Mouse (Mus musculus): ENCODE data around the gene Jak1.

The Jak1 gene

GRCm38 (mm10) chr4:101264741-101265513 is at the start of gene Jak1:
Gene Jak1 (minus strand): TSS chr4:101265282.
- peaks cover 33% of the 10 kb centered on the region for H3K27me3 ChIP-seq (ENCODE audit: insufficient read depth, low read length)

DNA sequence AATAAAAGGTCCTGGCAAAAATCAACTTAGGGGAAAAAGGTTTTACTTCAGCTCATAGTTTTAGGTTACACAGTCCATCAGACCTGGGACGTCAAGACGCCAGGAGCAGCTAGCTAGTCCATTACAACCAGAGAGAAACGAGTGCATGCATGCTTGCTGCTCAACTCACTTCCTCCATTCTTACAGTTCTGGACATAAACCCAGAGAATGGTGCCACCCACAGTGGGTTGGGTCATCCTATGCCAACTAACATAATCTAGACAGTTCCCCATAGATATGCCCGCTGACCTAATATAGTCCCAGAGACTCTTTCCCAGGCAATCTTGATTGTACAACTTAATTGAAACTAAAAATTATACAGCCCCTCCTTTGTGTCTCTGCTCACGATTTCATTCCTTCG is 47.0 kb upstream of the Jak1 start:
- no peaks in the 10 kb centered on the region for H3K9me3 ChIP-seq (ENCODE audit: low read length)
- no peak overlapping the region for H3K4me3 ChIP-seq (replicated peaks; ENCODE audit: low read length)
- no peaks in the 10 kb centered on the region for H3K36me3 ChIP-seq (ENCODE audit: insufficient read depth, low read length)
- no peaks in the 10 kb centered on the region for H3K4me1 ChIP-seq (replicated peaks; ENCODE audit: low read depth, low read length)
- peaks cover 25% of the 10 kb centered on the region for H3K27me3 ChIP-seq (ENCODE audit: insufficient read depth, low read length)
- TF ChIP-seq CTCF (conservative IDR thresholded peaks at IDR 0.05; ENCODE audit: low read length) (no peak), POU5F1 (IDR thresholded peaks at IDR 0.05; ENCODE audit: borderline replicate concordance, low read length) (no peak), NANOG (IDR thresholded peaks at IDR 0.05; ENCODE audit: borderline replicate concordance, low read length) (no peak)

More at GRCm38 (mm10) chr4:101264741-101265513, at the start of gene Jak1:
- Histone ChIP-seq H3K4me3 (replicated peaks; ENCODE audit: low read length) (peak within 1 kb of the TSS; percentile 98), H3K36me3 (ENCODE audit: insufficient read depth, low read length) (no peaks in the 10 kb centered on the region), H3K9me3 (ENCODE audit: low read length) (no peaks in the 10 kb centered on the region), H3K4me1 (replicated peaks; ENCODE audit: low read depth, low read length) (peaks cover 12% of the 10 kb centered on the region)
- TF ChIP-seq CTCF (conservative IDR thresholded peaks at IDR 0.05; ENCODE audit: low read length) (no peak), POU5F1 (IDR thresholded peaks at IDR 0.05; ENCODE audit: borderline replicate concordance, low read length) (no peak), NANOG (IDR thresholded peaks at IDR 0.05; ENCODE audit: borderline replicate concordance, low read length) (no peak)

- Histone ChIP-seq H3K27me3 (ENCODE audit: insufficient read depth, low read length) (peaks cover 15% of the 10 kb centered on the region), H3K36me3 (ENCODE audit: insufficient read depth, low read length) (no peaks in the 10 kb centered on the region), H3K4me1 (replicated peaks; ENCODE audit: low read depth, low read length) (no peaks in the 10 kb centered on the region), H3K4me3 (replicated peaks; ENCODE audit: low read length) (no peak overlapping the region), H3K9me3 (ENCODE audit: low read length) (no peaks in the 10 kb centered on the region)
- TF ChIP-seq CTCF (conservative IDR thresholded peaks at IDR 0.05; ENCODE audit: low read length) (no peak), NANOG (IDR thresholded peaks at IDR 0.05; ENCODE audit: borderline replicate concordance, low read length) (no peak), POU5F1 (IDR thresholded peaks at IDR 0.05; ENCODE audit: borderline replicate concordance, low read length) (no peak)
Measured at GRCm38 (mm10) chr4:101308166-101308565, 43.1 kb upstream of the Jak1 start.

DNA sequence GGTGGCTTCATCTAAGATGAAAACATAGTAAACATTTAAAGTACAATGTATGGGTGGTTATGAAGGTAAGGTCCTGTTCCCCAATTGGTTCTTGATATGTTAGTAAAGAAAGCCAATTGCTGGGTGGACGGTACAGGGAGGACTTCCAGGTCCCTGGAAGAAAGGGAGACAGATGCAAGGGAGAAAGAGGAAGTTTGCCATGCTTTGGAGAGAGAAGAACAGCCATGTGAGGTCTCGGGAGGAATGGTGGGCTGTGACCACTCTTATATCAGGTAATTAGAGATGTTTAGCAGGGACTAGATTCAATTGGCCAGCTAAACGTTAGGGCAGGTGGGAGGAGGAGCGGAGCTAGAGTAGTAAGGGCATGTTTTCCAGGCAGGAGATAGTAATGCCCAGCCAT is 42.2 kb upstream of the Jak1 start:
- Histone ChIP-seq H3K36me3 (ENCODE audit: insufficient read depth, low read length) (no peaks in the 10 kb centered on the region), H3K4me1 (replicated peaks; ENCODE audit: low read depth, low read length) (no peaks in the 10 kb centered on the region), H3K27me3 (ENCODE audit: insufficient read depth, low read length) (peaks cover 9% of the 10 kb centered on the region), H3K9me3 (ENCODE audit: low read length) (no peaks in the 10 kb centered on the region), H3K4me3 (replicated peaks; ENCODE audit: low read length) (no peak overlapping the region)
- TF ChIP-seq NANOG (IDR thresholded peaks at IDR 0.05; ENCODE audit: borderline replicate concordance, low read length) (no peak), CTCF (conservative IDR thresholded peaks at IDR 0.05; ENCODE audit: low read length) (no peak), POU5F1 (IDR thresholded peaks at IDR 0.05; ENCODE audit: borderline replicate concordance, low read length) (no peak)

- TF ChIP-seq POU5F1 (IDR thresholded peaks at IDR 0.05; ENCODE audit: borderline replicate concordance, low read length) = no peak
- TF ChIP-seq CTCF (conservative IDR thresholded peaks at IDR 0.05; ENCODE audit: low read length) = no peak
- no peak for TF ChIP-seq NANOG (IDR thresholded peaks at IDR 0.05; ENCODE audit: borderline replicate concordance, low read length)
- no peaks in the 10 kb centered on the region for H3K27me3 ChIP-seq (ENCODE audit: insufficient read depth, low read length)
- H3K9me3 ChIP-seq (ENCODE audit: low read length) = no peaks in the 10 kb centered on the region
Measured at GRCm38 (mm10) chr4:101306132-101306915, 41.2 kb upstream of the Jak1 start.

GRCm38 (mm10) chr4:101305126-101305525 is 40.0 kb upstream of the Jak1 start:
- H3K36me3 ChIP-seq (ENCODE audit: insufficient read depth, low read length) = no peaks in the 10 kb centered on the region
- no peaks in the 10 kb centered on the region for H3K27me3 ChIP-seq (ENCODE audit: insufficient read depth, low read length)
- TF ChIP-seq CTCF (conservative IDR thresholded peaks at IDR 0.05; ENCODE audit: low read length) (no peak), NANOG (IDR thresholded peaks at IDR 0.05; ENCODE audit: borderline replicate concordance, low read length) (no peak), POU5F1 (IDR thresholded peaks at IDR 0.05; ENCODE audit: borderline replicate concordance, low read length) (no peak)
- no peaks in the 10 kb centered on the region for H3K9me3 ChIP-seq (ENCODE audit: low read length)
- peaks cover 17% of the 10 kb centered on the region for H3K4me1 ChIP-seq (replicated peaks; ENCODE audit: low read depth, low read length)
- H3K4me3 ChIP-seq (replicated peaks; ENCODE audit: low read length) = no peak overlapping the region

More at GRCm38 (mm10) chr4:101306132-101306915, 41.2 kb upstream of the Jak1 start:
- H3K4me1 ChIP-seq (replicated peaks; ENCODE audit: low read depth, low read length) = peaks cover 5% of the 10 kb centered on the region; the same call in 1 of the 2 replicates
- no peak overlapping the region for H3K4me3 ChIP-seq (replicated peaks; ENCODE audit: low read length)
- H3K36me3 ChIP-seq (ENCODE audit: insufficient read depth, low read length) = no peaks in the 10 kb centered on the region

- Histone ChIP-seq H3K4me1 (replicated peaks; ENCODE audit: low read depth, low read length) (peaks cover 20% of the 10 kb centered on the region), H3K27me3 (ENCODE audit: insufficient read depth, low read length) (no peaks in the 10 kb centered on the region), H3K36me3 (ENCODE audit: insufficient read depth, low read length) (no peaks in the 10 kb centered on the region), H3K9me3 (ENCODE audit: low read length) (no peaks in the 10 kb centered on the region), H3K4me3 (replicated peaks; ENCODE audit: low read length) (no peak overlapping the region)
- no peak for TF ChIP-seq CTCF (conservative IDR thresholded peaks at IDR 0.05; ENCODE audit: low read length)
- no peak for TF ChIP-seq NANOG (IDR thresholded peaks at IDR 0.05; ENCODE audit: borderline replicate concordance, low read length)
- TF ChIP-seq POU5F1 (IDR thresholded peaks at IDR 0.05; ENCODE audit: borderline replicate concordance, low read length) = no peak
Measured at GRCm38 (mm10) chr4:101304114-101304513, 39.0 kb upstream of the Jak1 start.

GRCm38 (mm10) chr4:101300392-101300910 is 35.4 kb upstream of the Jak1 start:
- Histone ChIP-seq H3K36me3 (ENCODE audit: insufficient read depth, low read length) (no peaks in the 10 kb centered on the region), H3K4me1 (replicated peaks; ENCODE audit: low read depth, low read length) (peaks cover 20% of the 10 kb centered on the region), H3K9me3 (ENCODE audit: low read length) (no peaks in the 10 kb centered on the region), H3K27me3 (ENCODE audit: insufficient read depth, low read length) (peaks cover 15% of the 10 kb centered on the region), H3K4me3 (replicated peaks; ENCODE audit: low read length) (no peak overlapping the region)
- TF ChIP-seq CTCF (conservative IDR thresholded peaks at IDR 0.05; ENCODE audit: low read length) = no peak
- TF ChIP-seq NANOG (IDR thresholded peaks at IDR 0.05; ENCODE audit: borderline replicate concordance, low read length) = peak; percentile 64; the same call in 1 of the 2 replicates

Measured in E14TG2a.4 (cell line).